Mouse (Mus musculus): Measurements from ENCODE around the gene Lrrc36. TPM values are rescaled to one million over a fixed set of nuclear protein-coding genes. Genes with fewer than 3 reads are reported as not detected.

Lrrc36 gene
- polyA plus RNA-seq, 1 experiment from 2014 or later = 0.38 TPM

GRCm38 (mm10) chr8:105475254-105475653, 61.9 kb downstream of the Lrrc36 start:
- Histone ChIP-seq H3K36me3 (ENCODE audit: control insufficient read depth, insufficient read depth, low read length) (0 out of 2 replicates have a peak, but pooled peaks cover 9% of the 10 kb centered on the region), H3K27me3 (ENCODE audit: control insufficient read depth, insufficient read depth, low read length) (0 out of 2 replicates have a peak, but pooled peaks cover 3% of the 10 kb centered on the region), H3K9me3 (ENCODE audit: control insufficient read depth, low read length) (no peaks in the 10 kb centered on the region), H3K4me3 (ENCODE audit: control insufficient read depth in 1 of 2, insufficient read depth in 1 of 2, low read depth in 1 of 2, low read length in 2 of 2) (no peak overlapping the region), H3K9ac (ENCODE audit: low read length) (no peak overlapping the region), H3K4me1 (ENCODE audit: control insufficient read depth in 2 of 2, insufficient read depth in 2 of 2, low read length in 2 of 2) (peaks cover 37 to 48% of the 10 kb centered on the region in 2 experiments), H3K27ac (replicated peaks in 1 of 2; ENCODE audit: control insufficient read depth in 1 of 2, insufficient read depth in 1 of 2, low read depth in 2 of 2, low read length in 2 of 2) (0 out of 4 replicates have a peak overlapping the region, but pooled peaks of 1 of the 2 experiments have one; percentile 24), H3K4me2 (ENCODE audit: low read length) (no peak overlapping the region)
- 64% methylated on average over 4 of the region's 4 CpGs for WGBS
- no peak for ATAC-seq (ENCODE audit: insufficient number of reproducible peaks, insufficient read depth, low FRiP score, low read depth)

- Histone ChIP-seq H3K4me2 (ENCODE audit: low read length) (no peak overlapping the region), H3K9me3 (ENCODE audit: control insufficient read depth, low read length) (no peaks in the 10 kb centered on the region), H3K27ac (replicated peaks in 1 of 2; ENCODE audit: control insufficient read depth in 1 of 2, insufficient read depth in 1 of 2, low read depth in 2 of 2, low read length in 2 of 2) (no peak overlapping the region), H3K4me3 (ENCODE audit: control insufficient read depth in 1 of 2, insufficient read depth in 1 of 2, low read depth in 1 of 2, low read length in 2 of 2) (no peak overlapping the region), H3K27me3 (ENCODE audit: control insufficient read depth, insufficient read depth, low read length) (0 out of 2 replicates have a peak, but pooled peaks cover 3% of the 10 kb centered on the region), H3K9ac (ENCODE audit: low read length) (no peak overlapping the region), H3K4me1 (ENCODE audit: control insufficient read depth in 2 of 2, insufficient read depth in 2 of 2, low read length in 2 of 2) (peaks cover 37 to 48% of the 10 kb centered on the region in 2 experiments), H3K36me3 (ENCODE audit: control insufficient read depth, insufficient read depth, low read length) (0 out of 2 replicates have a peak, but pooled peaks cover 9% of the 10 kb centered on the region)
- no peak for ATAC-seq (ENCODE audit: insufficient number of reproducible peaks, insufficient read depth, low FRiP score, low read depth)
- 90% methylated on average over 8 of the region's 8 CpGs for WGBS
Observed at GRCm38 (mm10) chr8:105475742-105476141, 62.4 kb downstream of the Lrrc36 start.

- Histone ChIP-seq H3K4me2 (ENCODE audit: low read length) (no peak overlapping the region), H3K27ac (replicated peaks in 1 of 2; ENCODE audit: control insufficient read depth in 1 of 2, insufficient read depth in 1 of 2, low read depth in 2 of 2, low read length in 2 of 2) (no peak overlapping the region), H3K9me3 (ENCODE audit: control insufficient read depth, low read length) (no peaks in the 10 kb centered on the region), H3K9ac (ENCODE audit: low read length) (no peak overlapping the region), H3K4me1 (ENCODE audit: control insufficient read depth in 2 of 2, insufficient read depth in 2 of 2, low read length in 2 of 2) (peaks cover 36 to 49% of the 10 kb centered on the region in 2 experiments), H3K27me3 (ENCODE audit: control insufficient read depth, insufficient read depth, low read length) (0 out of 2 replicates have a peak, but pooled peaks cover 3% of the 10 kb centered on the region), H3K36me3 (ENCODE audit: control insufficient read depth, insufficient read depth, low read length) (0 out of 2 replicates have a peak, but pooled peaks cover 9% of the 10 kb centered on the region), H3K4me3 (ENCODE audit: control insufficient read depth in 1 of 2, insufficient read depth in 1 of 2, low read depth in 1 of 2, low read length in 2 of 2) (no peak overlapping the region)
- ATAC-seq (ENCODE audit: insufficient number of reproducible peaks, insufficient read depth, low FRiP score, low read depth) = no peak
- 89% methylated on average over 7 of the region's 7 CpGs for WGBS
Observed at GRCm38 (mm10) chr8:105476161-105476560, 62.8 kb downstream of the Lrrc36 start.

GRCm38 (mm10) chr8:105476628-105477413, 63.5 kb downstream of the Lrrc36 start:
- 44% methylated on average over 25 of the region's 25 CpGs for whole genome bisulfite sequencing
- H3K9ac ChIP-seq (ENCODE audit: low read length) = 0 out of 2 replicates have a peak overlapping the region, but pooled peaks have one; percentile 5
- no peak for ATAC-seq (ENCODE audit: insufficient number of reproducible peaks, insufficient read depth, low FRiP score, low read depth)
- no peak overlapping the region for H3K4me2 ChIP-seq (ENCODE audit: low read length)
- H3K36me3 ChIP-seq (ENCODE audit: control insufficient read depth, insufficient read depth, low read length) = 0 out of 2 replicates have a peak, but pooled peaks cover 9% of the 10 kb centered on the region
- H3K4me1 ChIP-seq (ENCODE audit: control insufficient read depth in 2 of 2, insufficient read depth in 2 of 2, low read length in 2 of 2) = peaks cover 40 to 48% of the 10 kb centered on the region in 2 experiments
- H3K4me3 ChIP-seq (ENCODE audit: control insufficient read depth in 1 of 2, insufficient read depth in 1 of 2, low read depth in 1 of 2, low read length in 2 of 2) = no peak overlapping the region
- H3K9me3 ChIP-seq (ENCODE audit: control insufficient read depth, low read length) = no peaks in the 10 kb centered on the region
- H3K27ac ChIP-seq (replicated peaks in 1 of 2; ENCODE audit: control insufficient read depth in 1 of 2, insufficient read depth in 1 of 2, low read depth in 2 of 2, low read length in 2 of 2) = no peak overlapping the region
- 0 out of 2 replicates have a peak, but pooled peaks cover 3% of the 10 kb centered on the region for H3K27me3 ChIP-seq (ENCODE audit: control insufficient read depth, insufficient read depth, low read length)

- Histone ChIP-seq H3K4me1 (ENCODE audit: control insufficient read depth in 2 of 2, insufficient read depth in 2 of 2, low read length in 2 of 2) (peaks cover 38 to 44% of the 10 kb centered on the region in 2 experiments), H3K27me3 (ENCODE audit: control insufficient read depth, insufficient read depth, low read length) (no peaks in the 10 kb centered on the region), H3K4me3 (ENCODE audit: control insufficient read depth in 1 of 2, insufficient read depth in 1 of 2, low read depth in 1 of 2, low read length in 2 of 2) (no peak overlapping the region), H3K27ac (replicated peaks in 1 of 2; ENCODE audit: control insufficient read depth in 1 of 2, insufficient read depth in 1 of 2, low read depth in 2 of 2, low read length in 2 of 2) (peak overlapping the region; percentile 36 to 67), H3K4me2 (ENCODE audit: low read length) (no peak overlapping the region), H3K9ac (ENCODE audit: low read length) (no peak overlapping the region), H3K36me3 (ENCODE audit: control insufficient read depth, insufficient read depth, low read length) (0 out of 2 replicates have a peak, but pooled peaks cover 10% of the 10 kb centered on the region), H3K9me3 (ENCODE audit: control insufficient read depth, low read length) (no peaks in the 10 kb centered on the region)
- WGBS = 35% methylated on average over 3 of the region's 3 CpGs
- ATAC-seq (ENCODE audit: insufficient number of reproducible peaks, insufficient read depth, low FRiP score, low read depth) = no peak
Observed at GRCm38 (mm10) chr8:105477792-105478191, 64.4 kb downstream of the Lrrc36 start.

GRCm38 (mm10) chr8:105481013-105481412, 67.6 kb downstream of the Lrrc36 start:
- ATAC-seq (ENCODE audit: insufficient number of reproducible peaks, insufficient read depth, low FRiP score, low read depth) = no peak
- Histone ChIP-seq H3K4me1 (ENCODE audit: control insufficient read depth in 2 of 2, insufficient read depth in 2 of 2, low read length in 2 of 2) (peaks cover 21 to 25% of the 10 kb centered on the region in 2 experiments), H3K27ac (replicated peaks in 1 of 2; ENCODE audit: control insufficient read depth in 1 of 2, insufficient read depth in 1 of 2, low read depth in 2 of 2, low read length in 2 of 2) (peak overlapping the region; percentile 3 to 12; a peak in 1 of 4 replicates), H3K9ac (ENCODE audit: low read length) (no peak overlapping the region), H3K4me3 (ENCODE audit: control insufficient read depth in 1 of 2, insufficient read depth in 1 of 2, low read depth in 1 of 2, low read length in 2 of 2) (no peak overlapping the region), H3K27me3 (ENCODE audit: control insufficient read depth, insufficient read depth, low read length) (no peaks in the 10 kb centered on the region), H3K4me2 (ENCODE audit: low read length) (no peak overlapping the region), H3K9me3 (ENCODE audit: control insufficient read depth, low read length) (no peaks in the 10 kb centered on the region), H3K36me3 (ENCODE audit: control insufficient read depth, insufficient read depth, low read length) (peaks cover 16% of the 10 kb centered on the region; the same call in 1 of the 2 replicates)
- 30% methylated on average over 2 of the region's 2 CpGs for WGBS

GRCm38 (mm10) chr8:105481453-105481852, 68.1 kb downstream of the Lrrc36 start:
- WGBS = 74% methylated on average over 6 of the region's 6 CpGs
- Histone ChIP-seq H3K27ac (replicated peaks in 1 of 2; ENCODE audit: control insufficient read depth in 1 of 2, insufficient read depth in 1 of 2, low read depth in 2 of 2, low read length in 2 of 2) (peak overlapping the region; percentile 3 to 12; a peak in 1 of 4 replicates), H3K4me1 (ENCODE audit: control insufficient read depth in 2 of 2, insufficient read depth in 2 of 2, low read length in 2 of 2) (peaks cover 21 to 25% of the 10 kb centered on the region in 2 experiments)

More at GRCm38 (mm10) chr8:105481453-105481852, 68.1 kb downstream of the Lrrc36 start:
- Histone ChIP-seq H3K9ac (ENCODE audit: low read length) (no peak overlapping the region), H3K4me3 (ENCODE audit: control insufficient read depth in 1 of 2, insufficient read depth in 1 of 2, low read depth in 1 of 2, low read length in 2 of 2) (no peak overlapping the region), H3K27me3 (ENCODE audit: control insufficient read depth, insufficient read depth, low read length) (no peaks in the 10 kb centered on the region), H3K36me3 (ENCODE audit: control insufficient read depth, insufficient read depth, low read length) (peaks cover 13% of the 10 kb centered on the region; the same call in 1 of the 2 replicates), H3K4me2 (ENCODE audit: low read length) (no peak overlapping the region), H3K9me3 (ENCODE audit: control insufficient read depth, low read length) (no peaks in the 10 kb centered on the region)
- no peak for ATAC-seq (ENCODE audit: insufficient number of reproducible peaks, insufficient read depth, low FRiP score, low read depth)
